Mouse (Mus musculus): ENCODE results near the gene Slc9a3r2. TPM values are rescaled to one million over a fixed set of nuclear protein-coding genes. Genes with fewer than 3 reads are reported as not detected.
"Not testable (repeated sequence)": the region's sequence is repeated elsewhere in the genome, so short reads cannot be mapped to it uniquely, and the experiment has no call there.

The Slc9a3r2 gene
- polyA plus RNA-seq, 1 experiment from 2014 or later = 49.3 TPM

DNA sequence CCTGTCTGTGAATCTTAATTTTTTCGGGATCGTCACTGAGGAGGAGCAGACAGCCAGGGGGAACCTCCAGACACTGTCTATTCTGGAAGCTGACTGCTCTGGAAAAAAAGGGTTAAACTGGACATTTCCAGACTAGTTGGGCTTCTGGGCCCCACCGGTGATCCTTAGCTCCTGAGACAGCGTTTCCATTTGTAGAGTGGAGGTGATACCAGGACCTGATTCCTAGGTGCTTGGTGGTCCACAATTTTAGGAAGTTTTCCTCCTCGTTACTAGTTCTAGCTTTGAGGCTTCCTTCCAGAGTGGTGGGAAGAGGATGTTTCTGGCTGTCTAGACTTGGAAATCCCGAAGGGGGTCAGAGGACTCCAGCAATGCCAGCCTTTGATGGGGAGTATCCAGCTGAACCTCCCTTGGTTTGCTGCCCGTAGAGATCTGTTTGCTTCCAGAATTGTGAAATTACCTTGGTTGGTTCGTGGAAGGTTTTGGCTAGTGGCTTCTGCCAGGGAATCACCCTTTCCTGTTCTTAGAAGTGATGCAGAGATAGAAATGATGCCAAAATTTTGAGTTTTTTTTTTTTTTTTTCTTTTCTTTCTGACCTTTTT lies 20.2 kb upstream of the Slc9a3r2 start:
- peak overlapping the region; percentile 93 for H3K9ac ChIP-seq (replicated peaks; ENCODE audit: low read depth, low read length)
- 13% methylated on average over 8 of the region's 8 CpGs for WGBS
- peaks cover 22% of the 10 kb centered on the region for H3K4me1 ChIP-seq (ENCODE audit: control insufficient read depth, insufficient read depth, low read length)
- peak overlapping the region; percentile 85 for H3K27ac ChIP-seq (ENCODE audit: low read depth, low read length)
- H3K36me3 ChIP-seq (ENCODE audit: control insufficient read depth, insufficient read depth, low read length) = no peaks in the 10 kb centered on the region
- peak overlapping the region; percentile 67 for H3K4me2 ChIP-seq (ENCODE audit: low read depth, low read length)
- no peaks in the 10 kb centered on the region for H3K9me3 ChIP-seq (ENCODE audit: control insufficient read depth, low read length)
- peak overlapping the region; percentile 92 for H3K4me3 ChIP-seq (ENCODE audit: low read depth, low read length)
- no peaks in the 10 kb centered on the region for H3K27me3 ChIP-seq (ENCODE audit: control insufficient read depth, insufficient read depth, low read length)
- no peak for ATAC-seq (ENCODE audit: low read depth)

DNA sequence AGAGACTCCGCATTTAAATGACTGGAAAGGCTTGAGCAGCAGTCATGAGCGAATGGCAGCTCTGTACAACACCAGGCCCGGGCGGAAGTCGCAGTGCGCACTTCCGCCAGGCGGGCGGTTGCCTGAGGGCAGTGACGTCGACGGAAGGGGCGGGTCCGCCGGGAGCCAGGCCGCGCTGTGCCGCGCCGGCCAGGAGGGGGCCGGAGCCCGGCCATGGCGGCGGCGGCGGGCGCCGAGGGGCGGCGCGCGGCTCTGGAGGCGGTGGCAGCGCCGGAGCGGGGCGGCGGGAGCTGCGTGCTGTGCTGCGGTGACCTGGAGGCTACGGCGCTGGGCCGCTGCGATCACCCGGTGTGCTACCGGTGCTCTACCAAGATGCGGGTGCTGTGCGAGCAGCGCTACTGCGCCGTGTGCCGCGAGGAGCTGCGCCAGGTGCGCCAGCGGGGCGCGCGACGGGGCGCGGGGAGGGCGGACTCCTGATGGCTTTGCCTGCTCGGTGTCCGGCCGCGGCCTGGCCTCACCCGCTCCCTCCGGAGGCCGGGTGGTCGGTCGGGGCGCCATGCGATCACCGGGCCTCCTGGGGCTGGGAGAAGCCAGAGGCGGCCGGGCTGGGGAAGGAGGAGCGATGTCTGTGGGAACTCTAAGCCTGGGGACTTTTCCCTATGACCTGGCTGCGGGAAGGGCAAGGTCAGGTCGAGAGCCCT lies 19.6 kb upstream of the Slc9a3r2 start, which contains the start of gene Zfp598:
TSS of gene Zfp598 (plus strand) at position 143 of the 701 bp plus-strand sequence.
- Histone ChIP-seq H3K27ac (ENCODE audit: low read depth, low read length) (peak within 1 kb of the TSS; percentile 85), H3K36me3 (ENCODE audit: control insufficient read depth, insufficient read depth, low read length) (no peaks in the 10 kb centered on the region), H3K4me2 (ENCODE audit: low read depth, low read length) (peak within 1 kb of the TSS; percentile 67), H3K27me3 (ENCODE audit: control insufficient read depth, insufficient read depth, low read length) (no peaks in the 10 kb centered on the region), H3K4me1 (ENCODE audit: control insufficient read depth, insufficient read depth, low read length) (peaks cover 22% of the 10 kb centered on the region), H3K9ac (replicated peaks; ENCODE audit: low read depth, low read length) (peak within 1 kb of the TSS; percentile 93), H3K9me3 (ENCODE audit: control insufficient read depth, low read length) (no peaks in the 10 kb centered on the region), H3K4me3 (ENCODE audit: low read depth, low read length) (peak within 1 kb of the TSS; percentile 92)
- WGBS = 1% methylated on average over 57 of the region's 80 CpGs
- ATAC-seq (ENCODE audit: low read depth) = peak; percentile 99

DNA sequence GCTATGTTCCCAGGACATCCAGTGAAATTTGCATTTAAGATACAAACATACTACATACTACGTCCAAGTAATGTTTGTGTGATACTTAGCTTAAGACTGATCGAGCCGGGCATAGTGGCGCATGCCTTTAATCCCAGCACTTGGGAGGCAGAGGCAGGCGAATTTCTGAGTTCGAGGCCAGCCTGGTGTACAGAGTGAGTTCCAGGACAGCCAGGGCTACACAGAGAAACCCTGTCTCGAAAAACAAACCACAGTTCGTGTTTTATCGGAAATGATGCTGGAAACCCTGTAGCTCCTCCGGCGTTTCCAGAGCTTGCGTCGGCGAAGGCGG lies 19.1 kb upstream of the Slc9a3r2 start:
- H3K9ac ChIP-seq (replicated peaks; ENCODE audit: low read depth, low read length) = peak overlapping the region; percentile 93
- H3K36me3 ChIP-seq (ENCODE audit: control insufficient read depth, insufficient read depth, low read length); H3K27me3 ChIP-seq (ENCODE audit: control insufficient read depth, insufficient read depth, low read length); H3K9me3 ChIP-seq (ENCODE audit: control insufficient read depth, low read length): not testable (repeated sequence)
- peaks cover 22% of the 10 kb centered on the region for H3K4me1 ChIP-seq (ENCODE audit: control insufficient read depth, insufficient read depth, low read length)
- H3K4me3 ChIP-seq (ENCODE audit: low read depth, low read length) = peak overlapping the region; percentile 92
- peak overlapping the region; percentile 85 for H3K27ac ChIP-seq (ENCODE audit: low read depth, low read length)
- WGBS = 12% methylated on average over 15 of the region's 15 CpGs
- peak; percentile 16; the same call in 1 of the 2 replicates for ATAC-seq (ENCODE audit: low read depth)
- peak overlapping the region; percentile 57 for H3K4me2 ChIP-seq (ENCODE audit: low read depth, low read length)

DNA sequence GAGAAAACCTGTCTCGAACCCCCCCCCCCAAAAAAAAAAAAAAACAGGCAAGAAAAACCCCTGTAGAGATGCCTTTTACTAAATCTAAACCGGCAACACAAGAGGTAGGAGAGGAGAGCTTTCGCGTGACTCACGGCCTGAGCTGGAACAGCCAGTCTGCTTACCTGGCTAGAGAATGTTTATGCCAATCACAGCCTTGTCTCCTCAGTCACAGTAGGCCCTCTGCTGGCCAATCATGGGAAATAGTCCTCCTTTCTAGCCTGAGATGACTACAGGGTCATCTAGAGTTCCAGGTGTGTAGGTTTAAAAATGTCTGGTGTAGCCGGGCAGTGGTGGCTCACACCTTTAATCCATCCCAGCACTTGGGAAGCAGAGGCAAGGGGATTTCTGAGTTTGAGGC lies 17.3 kb upstream of the Slc9a3r2 start:
- peaks cover 22% of the 10 kb centered on the region for H3K4me1 ChIP-seq (ENCODE audit: control insufficient read depth, insufficient read depth, low read length)
- H3K36me3 ChIP-seq (ENCODE audit: control insufficient read depth, insufficient read depth, low read length) = no peaks in the 10 kb centered on the region
- 40% methylated on average over 6 of the region's 6 CpGs for WGBS
- ATAC-seq (ENCODE audit: low read depth) = no peak; the same call in 1 of the 2 replicates
- no peak overlapping the region for H3K4me3 ChIP-seq (ENCODE audit: low read depth, low read length)
- no peaks in the 10 kb centered on the region for H3K27me3 ChIP-seq (ENCODE audit: control insufficient read depth, insufficient read depth, low read length)
- H3K9me3 ChIP-seq (ENCODE audit: control insufficient read depth, low read length) = no peaks in the 10 kb centered on the region
- no peak overlapping the region for H3K9ac ChIP-seq (replicated peaks; ENCODE audit: low read depth, low read length)
- no peak overlapping the region for H3K27ac ChIP-seq (ENCODE audit: low read depth, low read length)
- no peak overlapping the region for H3K4me2 ChIP-seq (ENCODE audit: low read depth, low read length)

DNA sequence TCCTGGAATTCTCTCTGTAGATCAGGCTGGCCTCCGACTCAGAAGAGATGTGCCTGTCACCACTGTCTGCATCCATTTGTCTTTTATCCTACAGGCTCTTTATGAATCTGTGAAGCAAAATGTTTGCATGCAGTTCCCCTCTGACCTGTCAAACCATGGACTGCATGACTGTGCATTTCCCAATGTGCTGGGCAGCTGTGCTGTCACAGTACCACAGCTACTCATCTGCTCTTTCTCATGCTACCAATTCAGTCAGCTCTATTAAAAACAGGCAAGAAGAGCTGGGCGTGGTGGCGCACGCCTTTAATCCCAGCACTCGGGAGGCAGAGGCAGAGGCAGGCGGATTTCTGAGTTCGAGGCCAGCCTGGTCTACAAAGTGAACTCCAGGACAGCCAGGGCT lies 16.9 kb upstream of the Slc9a3r2 start:
- H3K36me3 ChIP-seq (ENCODE audit: control insufficient read depth, insufficient read depth, low read length); H3K27ac ChIP-seq (ENCODE audit: low read depth, low read length); H3K9me3 ChIP-seq (ENCODE audit: control insufficient read depth, low read length); H3K9ac ChIP-seq (replicated peaks; ENCODE audit: low read depth, low read length); H3K4me2 ChIP-seq (ENCODE audit: low read depth, low read length); H3K4me3 ChIP-seq (ENCODE audit: low read depth, low read length); ATAC-seq (ENCODE audit: low read depth); H3K27me3 ChIP-seq (ENCODE audit: control insufficient read depth, insufficient read depth, low read length): not testable (repeated sequence)
- 69% methylated on average over 7 of the region's 7 CpGs for WGBS
- peaks cover 18% of the 10 kb centered on the region for H3K4me1 ChIP-seq (ENCODE audit: control insufficient read depth, insufficient read depth, low read length)

DNA sequence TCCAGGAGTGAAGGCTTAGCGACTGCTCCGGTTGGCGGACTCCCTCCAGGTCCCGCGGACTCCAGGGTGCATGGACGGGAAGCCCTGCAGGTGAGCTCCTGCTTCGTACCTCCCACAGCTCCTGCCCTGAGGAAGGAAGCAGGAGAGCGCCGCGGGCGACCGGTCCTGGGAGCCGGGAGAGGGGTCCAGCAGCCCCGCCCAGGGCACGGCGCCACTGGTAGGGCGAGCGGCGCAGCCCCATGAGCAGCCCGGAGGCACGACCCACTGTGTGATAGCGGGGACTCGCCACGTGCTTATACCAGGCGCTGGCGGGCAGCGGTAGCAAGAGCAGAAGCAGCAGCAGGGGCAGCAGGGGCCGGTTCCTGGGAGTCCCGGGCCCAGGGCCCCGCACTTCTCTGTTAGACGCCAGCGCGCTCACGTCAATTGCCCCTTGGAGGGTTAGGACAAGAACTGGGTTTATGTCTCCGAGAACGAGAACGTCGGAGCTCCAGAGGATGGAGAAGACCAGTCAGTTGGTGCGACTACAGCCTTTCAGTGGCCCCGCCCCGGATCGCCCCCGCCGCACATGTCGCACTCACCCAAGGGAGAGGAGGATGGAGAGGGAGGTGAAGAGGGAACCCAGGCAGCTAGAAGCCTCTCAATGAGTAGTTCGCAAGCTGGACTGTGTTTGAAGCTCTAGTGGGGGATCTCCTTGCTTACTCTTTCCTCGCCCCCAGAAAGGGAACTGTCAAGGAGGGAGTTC lies 8.1 kb upstream of the Slc9a3r2 start, which contains the start of gene Npw:
TSS of gene Npw (minus strand) at position 441 of the 742 bp plus-strand sequence.
- peaks cover 18% of the 10 kb centered on the region for H3K27me3 ChIP-seq (ENCODE audit: control insufficient read depth, insufficient read depth, low read length)
- no peak for ATAC-seq (ENCODE audit: low read depth)
- WGBS = 1% methylated on average over 40 of the region's 47 CpGs

DNA sequence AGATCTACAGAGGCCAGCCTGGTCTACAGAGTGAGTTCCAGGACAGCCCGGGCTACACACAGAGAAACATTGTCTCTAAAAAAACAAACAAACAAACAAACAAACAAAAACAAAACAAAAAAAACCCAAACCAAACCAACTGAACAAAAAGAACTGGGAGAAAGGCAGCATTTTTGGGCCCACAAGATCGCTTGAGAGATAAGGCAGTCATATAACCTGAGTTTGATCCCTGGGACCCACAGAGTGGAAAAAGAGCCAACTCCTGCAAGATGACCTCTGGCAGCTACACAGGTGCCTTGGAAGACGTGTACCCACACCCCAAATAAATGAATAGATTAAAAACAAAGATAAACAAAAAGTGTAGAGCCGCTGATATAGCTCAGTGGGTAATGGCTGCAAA lies 4.8 kb upstream of the Slc9a3r2 start:
- no peaks in the 10 kb centered on the region for H3K9me3 ChIP-seq (ENCODE audit: control insufficient read depth, low read length)
- no peak overlapping the region for H3K4me2 ChIP-seq (ENCODE audit: low read depth, low read length)
- no peak overlapping the region for H3K4me3 ChIP-seq (ENCODE audit: low read depth, low read length)
- no peak for ATAC-seq (ENCODE audit: low read depth)
- no peak overlapping the region for H3K9ac ChIP-seq (replicated peaks; ENCODE audit: low read depth, low read length)
- 70% methylated on average over 4 of the region's 4 CpGs for WGBS
- 0 out of 2 replicates have a peak, but pooled peaks cover 4% of the 10 kb centered on the region for H3K4me1 ChIP-seq (ENCODE audit: control insufficient read depth, insufficient read depth, low read length)
- H3K27me3 ChIP-seq (ENCODE audit: control insufficient read depth, insufficient read depth, low read length) = peaks cover 18% of the 10 kb centered on the region
- H3K36me3 ChIP-seq (ENCODE audit: control insufficient read depth, insufficient read depth, low read length) = no peaks in the 10 kb centered on the region
- no peak overlapping the region for H3K27ac ChIP-seq (ENCODE audit: low read depth, low read length)

More for the DNA sequence above, 8.1 kb upstream of the Slc9a3r2 start, which contains the start of gene Npw:
- Histone ChIP-seq H3K4me1 (ENCODE audit: control insufficient read depth, insufficient read depth, low read length) (0 out of 2 replicates have a peak, but pooled peaks cover 4% of the 10 kb centered on the region), H3K4me3 (ENCODE audit: low read depth, low read length) (peak within 1 kb of the TSS; percentile 24), H3K9me3 (ENCODE audit: control insufficient read depth, low read length) (no peaks in the 10 kb centered on the region), H3K4me2 (ENCODE audit: low read depth, low read length) (peak within 1 kb of the TSS; percentile 48), H3K27ac (ENCODE audit: low read depth, low read length) (no peak within 1 kb of the TSS), H3K9ac (replicated peaks; ENCODE audit: low read depth, low read length) (peak within 1 kb of the TSS; percentile 42; the same call in 1 of the 2 replicates), H3K36me3 (ENCODE audit: control insufficient read depth, insufficient read depth, low read length) (no peaks in the 10 kb centered on the region)

DNA sequence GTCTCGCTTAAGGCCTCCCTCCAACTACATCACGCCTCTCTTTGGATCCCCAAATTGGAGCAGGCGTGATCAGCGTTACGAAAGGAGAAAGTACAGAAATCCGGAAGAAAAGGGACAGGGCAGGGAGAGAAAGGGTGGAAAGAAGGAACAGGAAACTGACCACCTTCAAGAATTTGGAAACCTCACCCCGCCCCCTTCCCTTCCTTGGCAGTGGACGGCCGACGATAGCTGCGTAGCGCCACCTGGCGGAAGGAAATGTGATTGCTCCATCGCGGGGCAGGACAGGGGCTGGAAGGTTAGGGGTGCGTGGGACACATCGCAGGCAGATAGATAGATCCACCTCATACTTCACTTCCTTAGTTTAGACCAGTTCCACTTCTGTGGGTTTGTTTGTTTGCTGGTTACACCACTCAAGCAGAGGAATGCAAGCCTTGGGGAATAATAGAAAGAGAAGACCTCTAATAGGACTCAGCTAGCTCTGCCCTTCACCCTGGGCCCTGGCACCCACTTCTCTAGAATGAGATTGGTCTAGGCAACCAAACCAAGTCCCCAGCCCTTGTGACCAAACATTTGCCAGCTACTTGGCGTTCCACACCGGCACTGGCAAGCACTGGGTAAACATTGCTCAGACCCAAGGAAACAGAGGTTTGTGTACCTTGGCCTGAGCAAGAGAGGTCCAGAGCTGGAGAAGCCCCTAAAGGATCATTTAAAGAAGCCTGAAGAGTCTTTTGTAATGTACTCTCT lies 4.0 kb upstream of the Slc9a3r2 start:
- Histone ChIP-seq H3K27ac (ENCODE audit: low read depth, low read length) (no peak overlapping the region), H3K4me2 (ENCODE audit: low read depth, low read length) (peak overlapping the region; percentile 45), H3K4me3 (ENCODE audit: low read depth, low read length) (0 out of 2 replicates have a peak overlapping the region, but pooled peaks have one; percentile 12), H3K27me3 (ENCODE audit: control insufficient read depth, insufficient read depth, low read length) (peaks cover 14% of the 10 kb centered on the region), H3K36me3 (ENCODE audit: control insufficient read depth, insufficient read depth, low read length) (no peaks in the 10 kb centered on the region), H3K9me3 (ENCODE audit: control insufficient read depth, low read length) (no peaks in the 10 kb centered on the region), H3K9ac (replicated peaks; ENCODE audit: low read depth, low read length) (no peak overlapping the region), H3K4me1 (ENCODE audit: control insufficient read depth, insufficient read depth, low read length) (0 out of 2 replicates have a peak, but pooled peaks cover 4% of the 10 kb centered on the region)
- ATAC-seq (ENCODE audit: low read depth) = peak; percentile 58; the same call in 1 of the 2 replicates
- 4% methylated on average over 19 of the region's 19 CpGs for WGBS
